Mouse (Mus musculus) erythroblast, embryonic 14.5 days (primary cell): ENCODE results near the gene B3gnt4.

ENCODE experiments used
- GATA1 ChIP-seq: IDR thresholded peaks from 2 replicates; pipeline ENCODE4 v1.6.1; 2012; ENCODE audit warnings: low read length, inconsistent platforms, mixed read lengths
- TAL1 ChIP-seq: IDR thresholded peaks from 3 replicates; pipeline ENCODE4 v1.6.1; 2012; ENCODE audit warnings: low read length, inconsistent platforms, mixed read lengths

DNA sequence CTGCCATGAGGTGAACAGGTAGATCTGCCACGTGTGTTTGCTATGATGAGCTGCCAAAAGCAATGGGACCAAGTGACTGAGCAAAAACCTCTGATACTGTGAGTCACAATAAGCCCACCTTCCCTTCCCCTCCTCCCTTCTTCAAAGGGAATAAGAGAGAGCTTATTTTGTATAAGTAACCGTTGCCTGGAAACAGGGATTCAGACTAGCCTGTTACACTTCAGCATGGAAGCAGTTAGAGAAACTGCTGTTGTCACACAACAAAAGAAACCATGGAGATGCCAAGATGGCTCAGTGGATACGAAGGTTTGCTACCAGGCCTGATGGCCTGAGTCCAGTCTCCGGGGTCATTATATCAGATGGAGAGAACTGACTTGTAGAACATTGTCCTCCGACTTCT is 36.4 kb upstream of the B3gnt4 start:
- no peak for TF ChIP-seq TAL1
- TF ChIP-seq GATA1: no peak
